Mouse (Mus musculus) adipocyte (in vitro differentiated cells): ENCODE measurements around the gene Zfp709.
"Not testable (repeated sequence)": the region's sequence is repeated elsewhere in the genome, so short reads cannot be mapped to it uniquely, and the experiment has no call there.

Source experiments
- DNase-seq: peaks from one replicate; pipeline ENCODE4 v3.0.0-alpha.2; 2016; ENCODE audit warnings: low spot score

Zfp709 gene

DNA sequence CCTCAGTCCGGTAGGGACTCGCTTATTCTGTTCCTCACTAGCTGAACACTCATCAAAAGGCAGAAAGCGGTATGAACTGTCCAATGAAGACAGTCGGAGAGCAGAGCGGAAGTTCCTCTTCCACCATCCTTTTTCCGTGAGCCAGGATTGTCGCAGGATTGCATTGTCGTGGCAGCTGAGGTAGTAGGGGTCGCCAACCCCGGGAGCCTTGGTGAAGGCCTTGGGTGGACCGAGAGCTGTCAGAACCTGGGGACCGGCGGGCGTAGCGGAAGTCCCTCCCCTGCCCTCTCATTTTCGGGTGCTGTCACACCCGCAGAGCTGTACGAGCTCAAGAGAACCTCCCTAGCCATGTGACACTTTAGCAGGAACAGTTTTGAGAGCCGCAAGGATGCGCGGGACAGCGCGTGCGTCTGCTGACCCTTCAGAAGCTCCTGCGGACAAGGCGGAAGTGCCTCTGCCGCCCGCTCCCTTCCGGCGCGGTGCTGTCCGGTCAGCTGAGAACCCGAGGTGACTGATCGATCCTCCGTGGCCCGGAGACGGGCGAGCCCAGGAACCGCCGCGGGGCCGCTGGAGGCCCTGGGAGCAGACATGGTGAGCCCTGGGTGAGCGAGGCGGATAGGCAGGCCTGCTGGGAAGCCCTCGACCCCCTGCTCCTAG lies at the start of gene Zfp709:
TSS of gene Zfp709 (plus strand) at position 402 of the 657 bp plus-strand sequence.
- DNase-seq, result no peak

DNA sequence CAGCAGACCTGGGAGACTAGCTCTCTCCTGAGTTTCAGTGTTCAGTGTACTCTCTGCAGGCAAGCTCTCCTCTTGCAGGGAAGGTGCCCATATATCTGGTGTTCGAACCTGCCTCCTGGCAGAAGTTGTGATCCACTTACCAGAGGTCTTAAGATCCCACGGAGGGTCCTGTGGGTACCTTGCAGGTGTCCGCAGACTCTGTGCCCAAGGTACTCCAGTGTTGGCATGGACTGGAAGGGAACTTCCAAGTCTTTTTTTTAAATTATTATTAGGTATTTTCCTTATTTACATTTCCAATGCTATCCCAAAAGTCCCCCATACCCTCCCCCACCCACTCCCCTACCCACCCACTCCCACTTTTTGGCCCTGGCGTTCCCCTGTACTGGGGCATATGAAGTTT lies 43.6 kb upstream of the Zfp709 start:
- DNase-seq, result not testable (repeated sequence)

GRCm38 (mm10) chr8:71841201-71841817 lies 40.5 kb upstream of the Zfp709 start:
- DNase-seq, result not testable (repeated sequence)

DNA sequence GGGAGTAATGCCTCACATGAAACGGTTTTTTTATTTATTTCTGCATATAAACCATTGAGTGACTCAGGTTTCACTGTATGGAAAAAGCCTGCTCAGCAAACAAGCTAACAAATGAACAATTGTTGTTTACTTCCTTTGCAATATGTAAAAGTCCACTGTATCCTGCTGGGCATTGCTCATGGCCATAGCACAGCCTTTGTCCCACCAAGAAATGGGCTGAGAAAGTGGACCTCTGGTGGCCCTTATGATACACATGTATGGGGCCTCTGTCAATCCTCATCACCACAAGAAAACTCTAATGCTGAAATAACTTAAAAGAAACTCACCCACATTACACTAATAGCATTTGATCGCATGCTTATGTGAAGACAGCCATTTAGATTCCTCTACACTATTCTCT lies 39.3 kb upstream of the Zfp709 start:
- DNase-seq, result not testable (repeated sequence)

DNA sequence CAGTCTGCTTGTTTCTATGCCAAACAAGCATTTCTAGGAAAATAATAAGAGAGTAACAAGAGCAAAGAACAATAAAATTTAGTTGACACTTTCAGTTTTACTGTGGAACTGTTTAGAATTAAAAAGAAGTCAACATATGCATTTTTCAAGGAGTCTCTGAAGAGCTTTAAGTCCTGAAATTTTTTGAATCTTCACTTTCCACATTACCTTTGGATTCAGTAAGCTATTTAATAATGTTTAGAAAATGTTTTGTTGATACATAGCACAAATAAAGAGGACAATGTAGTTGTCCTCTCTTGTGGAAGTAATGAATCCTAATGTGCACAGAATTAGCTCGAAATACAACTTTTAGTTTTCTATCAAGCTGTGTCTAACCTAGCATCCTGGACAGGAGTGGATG lies 37.4 kb upstream of the Zfp709 start:
- DNase-seq, result not testable (repeated sequence)

- not testable (repeated sequence) for DNase-seq
These were observed 35.8 kb upstream of the Zfp709 start for GRCm38 (mm10) chr8:71845993-71846483.

GRCm38 (mm10) chr8:71846745-71847144 lies 35.1 kb upstream of the Zfp709 start:
- not testable (repeated sequence) for DNase-seq

DNA sequence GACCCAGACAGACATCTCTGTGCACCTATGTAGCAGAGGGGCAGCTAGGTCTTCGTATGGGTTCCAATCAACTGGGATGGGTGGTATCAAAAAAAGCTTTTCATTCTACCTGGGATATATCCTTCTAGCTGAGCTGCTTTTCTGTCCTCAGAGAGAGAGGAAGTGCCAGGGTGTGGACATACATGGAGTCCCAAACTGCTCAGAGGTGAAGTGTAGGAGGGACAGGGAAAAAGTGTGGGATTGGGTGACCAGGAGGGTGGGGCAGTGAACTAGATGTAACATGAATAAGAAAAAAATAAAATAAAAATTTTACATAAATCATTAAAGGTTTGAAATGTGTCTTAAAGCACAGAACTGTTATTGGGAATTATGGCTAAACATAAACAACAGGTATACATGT lies 30.8 kb upstream of the Zfp709 start:
- not testable (repeated sequence) for DNase-seq

- not testable (repeated sequence) for DNase-seq
These were observed 28.5 kb upstream of the Zfp709 start for GRCm38 (mm10) chr8:71853360-71853759.

- not testable (repeated sequence) for DNase-seq
These were observed 25.0 kb upstream of the Zfp709 start for GRCm38 (mm10) chr8:71856630-71857328.

DNA sequence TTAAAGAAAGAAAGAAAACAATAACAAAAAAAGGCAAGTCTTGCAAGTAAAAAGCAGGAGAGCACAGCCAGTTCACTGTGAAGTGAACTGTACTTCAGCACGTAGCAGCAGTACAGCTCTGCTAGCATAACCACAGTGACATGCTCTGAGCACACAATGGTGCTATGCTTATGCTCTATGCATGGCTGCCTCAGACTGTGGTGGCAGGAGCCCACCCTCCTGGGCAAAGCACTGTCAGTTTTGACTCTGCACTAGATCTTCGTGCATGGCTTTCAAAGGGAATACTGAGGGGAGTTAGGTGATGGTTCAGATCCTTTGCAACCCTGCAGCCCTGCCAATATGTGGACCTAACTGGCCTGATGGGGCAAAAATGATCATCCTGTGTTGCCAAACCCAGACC lies 24.5 kb upstream of the Zfp709 start:
- not testable (repeated sequence) for DNase-seq

DNA sequence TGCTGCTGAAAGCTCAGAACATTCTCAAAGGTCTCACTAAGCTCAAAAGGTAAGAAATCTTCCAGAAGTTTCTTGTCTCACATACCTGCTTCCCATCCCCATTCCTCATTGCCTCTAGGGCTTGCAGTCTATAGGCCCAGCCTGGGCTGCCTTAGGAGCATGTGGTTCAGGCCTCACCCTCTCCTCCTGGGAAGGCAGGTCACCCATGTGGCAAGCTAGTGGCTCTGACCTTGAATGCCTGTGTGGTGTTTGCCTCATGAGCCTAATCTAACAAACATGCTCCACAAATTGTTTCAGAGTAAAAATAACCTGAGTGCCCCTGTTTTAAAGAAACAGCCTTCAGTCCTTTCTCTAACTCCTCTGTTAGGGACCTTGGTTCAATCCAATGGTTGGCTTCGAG lies 20.3 kb upstream of the Zfp709 start:
- DNase-seq, result not testable (repeated sequence)

DNA sequence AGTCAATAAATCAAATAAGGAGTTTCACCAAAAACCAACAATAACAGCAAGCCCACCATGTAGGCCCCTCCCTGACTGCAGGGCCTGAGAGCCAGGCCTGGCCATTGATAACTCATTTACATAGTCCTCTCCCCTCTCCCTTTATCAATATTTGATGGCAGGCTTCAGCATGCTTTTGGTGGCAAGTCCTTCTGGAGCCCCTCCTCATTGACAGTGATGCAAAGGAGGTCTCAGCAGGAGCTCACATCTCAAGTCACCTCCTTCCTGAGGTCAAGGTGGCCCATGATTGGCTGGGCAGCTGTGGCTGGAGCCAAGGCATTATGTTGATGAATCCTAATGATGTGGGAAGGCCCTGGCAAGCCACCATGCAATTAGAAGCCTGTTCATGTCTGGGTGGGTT lies 19.8 kb upstream of the Zfp709 start:
- DNase-seq, result not testable (repeated sequence)

- not testable (repeated sequence) for DNase-seq
These were observed 18.8 kb downstream of the Zfp709 start for GRCm38 (mm10) chr8:71900666-71901065.

- DNase-seq, result not testable (repeated sequence)
These were observed 21.3 kb downstream of the Zfp709 start for GRCm38 (mm10) chr8:71903084-71903483.

- DNase-seq, result no peak
These were observed 25.0 kb downstream of the Zfp709 start for GRCm38 (mm10) chr8:71906809-71907208.

DNA sequence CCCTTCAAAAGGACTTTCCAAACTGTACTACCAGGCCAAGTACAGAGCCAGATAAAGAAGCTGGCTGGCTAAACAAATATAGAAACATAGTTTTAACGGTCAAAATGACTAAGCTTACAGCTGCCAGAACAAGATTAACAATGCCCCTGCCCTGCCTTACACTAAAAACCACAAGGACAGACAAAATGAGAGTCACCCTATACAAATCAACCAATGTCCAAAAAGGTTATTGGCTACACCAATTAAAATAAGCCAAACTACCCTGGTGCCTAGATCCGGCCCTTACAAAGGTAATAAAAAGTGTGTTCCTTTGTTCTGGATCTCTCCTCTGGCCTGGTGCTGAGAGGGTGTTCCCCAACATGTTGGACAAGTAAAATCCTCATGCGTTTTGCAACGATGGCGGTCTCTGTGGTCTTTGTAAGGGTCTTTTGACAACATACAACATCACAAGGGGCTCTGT lies 26.0 kb downstream of the Zfp709 start:
- DNase-seq, result peak; percentile 12

DNA sequence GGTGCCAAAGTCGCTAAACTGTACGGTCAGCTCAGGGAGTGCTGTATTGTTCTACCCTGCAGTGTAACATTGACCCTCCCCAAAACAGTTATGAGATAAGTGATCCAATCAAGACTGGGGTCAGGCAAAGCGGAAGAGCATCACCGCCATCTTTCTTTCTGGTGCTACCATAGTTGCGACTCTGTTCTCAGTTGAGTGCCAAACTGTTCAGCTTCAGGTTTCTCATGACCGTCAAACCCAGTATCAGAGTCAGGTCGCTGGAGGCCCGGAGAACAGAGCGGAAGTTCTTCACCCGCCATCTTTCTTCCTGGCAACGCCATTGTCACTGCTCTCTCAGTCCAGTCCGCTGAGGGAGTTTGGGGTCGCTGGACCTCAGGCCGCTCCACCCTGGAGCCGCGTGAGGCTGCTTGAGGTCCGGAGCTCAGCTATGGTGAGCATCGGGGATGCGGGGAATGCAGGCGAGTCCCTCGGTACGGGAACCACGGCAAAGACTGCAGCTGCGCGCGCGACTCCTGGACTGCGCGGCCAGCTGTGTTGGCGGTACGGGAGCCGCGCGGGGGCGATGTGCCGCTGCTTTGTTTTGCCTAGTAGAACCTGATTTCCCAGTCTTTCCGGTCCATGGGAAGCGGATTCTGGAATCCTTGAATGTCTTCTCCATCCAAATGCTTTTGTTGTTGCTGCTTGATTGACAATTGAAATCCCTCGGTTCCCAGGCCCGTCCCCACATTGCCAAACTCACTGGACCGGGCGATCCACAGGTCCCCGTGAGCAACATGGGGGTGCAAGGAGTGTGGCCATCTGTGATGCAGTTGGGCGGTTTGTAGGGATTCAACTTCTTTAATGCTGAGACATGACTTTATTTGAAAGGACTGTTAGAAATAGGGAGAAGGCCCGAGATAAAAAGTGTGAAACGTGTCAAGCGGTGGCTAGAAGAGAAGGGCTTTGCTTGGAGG lies 26.8 kb downstream of the Zfp709 start, which contains the start of the genes Zfp882 and Zfp617:
TSS of gene Zfp882 (plus strand) at position 300 of the 953 bp plus-strand sequence.
TSS of gene Zfp617 (plus strand) at position 327 of the 953 bp plus-strand sequence.
- DNase-seq, result peak; percentile 78

GRCm38 (mm10) chr8:71912286-71912685 lies 30.5 kb downstream of the Zfp709 start:
- DNase-seq, result no peak

- DNase-seq, result peak; percentile 95
These were observed 41.0 kb downstream of the Zfp709 start for GRCm38 (mm10) chr8:71922567-71923401.
